25 mouse cellular contexts compared by ENCODE assay signal in genomic region chr5:104380574-104380973, GRCm38 (mm10). TPM values are rescaled to one million over a fixed set of nuclear protein-coding genes. Genes with fewer than 3 reads are reported as not detected.
DNase-seq lines count a peak whose midpoint lies in the region; ATAC-seq and TF ChIP-seq lines count a peak whose summit lies in the region.
"Had no signal": no experiment of that assay in that cellular context is flagged by ENCODE, and none has a peak within 500 bp of the region (broad histone marks: within the 10 kb centered on the region; RNA-seq: fewer than 3 reads in every experiment).

No protein-coding gene starts in this region.

- H3K9ac ChIP-seq in kidney, embryonic 16.5 days (replicated peaks; ENCODE audit: low read length) = no peak overlapping the region

- H3K9me3 ChIP-seq in kidney, embryonic 16.5 days (ENCODE audit: low read length) = no peaks in the 10 kb centered on the region
- H3K9me3 ChIP-seq: limb, embryonic 10.5 days had no signal

- H3K4me3 ChIP-seq in thymus, adult 2 months (ENCODE audit: control insufficient read depth, insufficient read depth, low read length) = no peak overlapping the region
- no peak overlapping the region for H3K4me3 ChIP-seq in kidney, embryonic 16.5 days (ENCODE audit: low read length)
- H3K4me3 ChIP-seq: limb, embryonic 10.5 days; megakaryocyte, embryonic 14.5 days had no signal

- H3K27me3 ChIP-seq in thymus, adult 2 months (ENCODE audit: control insufficient read depth, insufficient read depth, low read length) = no peaks in the 10 kb centered on the region
- H3K27me3 ChIP-seq in kidney, embryonic 16.5 days (ENCODE audit: insufficient read depth, low read length) = no peaks in the 10 kb centered on the region
- H3K27me3 ChIP-seq: megakaryocyte, embryonic 14.5 days had no signal

- ATAC-seq in kidney, embryonic 16.5 days (ENCODE audit: low FRiP score, low TSS enrichment) = no peak
- ATAC-seq: forebrain, embryonic 14.5 days; midbrain, embryonic 16.5 days had no signal

- no peaks in the 10 kb centered on the region for H3K36me3 ChIP-seq in thymus, adult 2 months (ENCODE audit: control insufficient read depth, insufficient read depth, low read length)
- H3K36me3 ChIP-seq in kidney, embryonic 16.5 days (ENCODE audit: insufficient read depth, low read length) = no peaks in the 10 kb centered on the region
- H3K36me3 ChIP-seq: limb, embryonic 10.5 days had no signal

- no peaks in the 10 kb centered on the region for H3K4me1 ChIP-seq in thymus, adult 2 months (replicated peaks; ENCODE audit: control insufficient read depth, insufficient read depth, low read length)
- no peaks in the 10 kb centered on the region for H3K4me1 ChIP-seq in kidney, embryonic 16.5 days (ENCODE audit: insufficient read depth, low read length)
- H3K4me1 ChIP-seq: megakaryocyte, embryonic 14.5 days had no signal

- DNase-seq in adrenal gland, adult (ENCODE audit: inconsistent age in 2 of 2, low spot score in 1 of 2) = peak; percentile 71 to 83
- no peak for DNase-seq in adrenal gland, adult 18-20 months (ENCODE audit: low spot score in 2 of 2)
- peak; percentile 98 for DNase-seq in 416B (ENCODE audit: low read depth)
- peak; percentile 62 for DNase-seq in adrenal gland, postnatal 14 days
- DNase-seq in fibroblast of lung, adult 2 months (ENCODE audit: low read depth) = peak; percentile 83
- no peak for DNase-seq in thymus, adult 2 months
- no peak for DNase-seq in left cerebral cortex, adult 18-20 months (ENCODE audit: low spot score in 2 of 2)
- DNase-seq: cerebellum, adult 18-20 months; cerebellum, postnatal 25 days; gastrocnemius, postnatal 14 days; kidney, adult 18-20 months; kidney, postnatal 14 days; lung, adult 2 months had no signal

- no peak overlapping the region for H3K27ac ChIP-seq in thymus, adult 2 months (ENCODE audit: control insufficient read depth, insufficient read depth, low read length)
- no peak overlapping the region for H3K27ac ChIP-seq in kidney, embryonic 16.5 days (ENCODE audit: low read length)
- H3K27ac ChIP-seq: limb, embryonic 10.5 days had no signal

- no peak for TF ChIP-seq POLR2A in thymus, adult 2 months (IDR thresholded peaks at IDR 0.05; ENCODE audit: control insufficient read depth, extremely low read depth, insufficient read depth, low read length, poor library complexity)

- no peak for TF ChIP-seq CTCF in thymus, adult 2 months (IDR thresholded peaks at IDR 0.05; ENCODE audit: borderline replicate concordance, control insufficient read depth, extremely low read depth, insufficient read depth, low read length, poor library complexity)

- WGBS in thymus, adult 2 months = 89% methylated on average over 1 of the region's 1 CpGs
- 96% methylated on average over 1 of the region's 1 CpGs for WGBS in kidney, embryonic 16.5 days

- no peak overlapping the region for H3K4me2 ChIP-seq in kidney, embryonic 16.5 days (replicated peaks; ENCODE audit: low read depth, low read length)
- H3K4me2 ChIP-seq: liver, embryonic 11.5 days had no signal

RNA-seq across cellular contexts. Expression of gene Spp1, which starts 54.3 kb away (rescaled TPM):
- total RNA-seq in adrenal gland, adult 18-20 months (2021) = 10 to 100 TPM; 52.8 to 84.0 TPM
- total RNA-seq in adrenal gland, postnatal 14 days (2021) = 19.6 and 46.5 TPM in 2 replicates
- 3.2 and 5.1 TPM in 2 replicates for polyA plus RNA-seq in thymus, adult 2 months (2012; rRNA removed)
- 167 and 243 TPM in 2 replicates for polyA plus RNA-seq in kidney, embryonic 16.5 days (2015; fragmentation: Nextera tagmentation; extraction: Ambion mirVana)
- total RNA-seq in left cerebral cortex, adult 18-20 months (2021) = 10 to 100 TPM; 13.0 to 18.3 TPM

RNA-seq across cellular contexts. Expression of gene Mepe, which starts 55.4 kb away (rescaled TPM):
- not detected for total RNA-seq in adrenal gland, adult 18-20 months (2021)
- total RNA-seq in adrenal gland, postnatal 14 days (2021) = not detected in 2 replicates
- not detected in 2 replicates for polyA plus RNA-seq in thymus, adult 2 months (2012; rRNA removed)
- polyA plus RNA-seq in kidney, embryonic 16.5 days (2015; fragmentation: Nextera tagmentation; extraction: Ambion mirVana) = not detected in 2 replicates
- not detected for total RNA-seq in left cerebral cortex, adult 18-20 months (2021)
- total RNA-seq: gastrocnemius, postnatal 14 days; heart, adult 8-10 months; left cerebral cortex, adult 8-10 months had no signal
- polyA plus RNA-seq: forebrain, embryonic 14.5 days; heart, embryonic 16.5 days; hindbrain, embryonic 11.5 days; limb, embryonic 10.5 days; liver, embryonic 11.5 days; lung, adult 2 months; midbrain, embryonic 16.5 days; stomach, embryonic 16.5 days; thymus, postnatal 0 days had no signal

Comparison
In these comparisons a context has a peak if more than half of its experiments do, and no peak if none do; other contexts are left out.
1. DNase-seq: peak in adrenal gland, adult (2 of 2), 416B (single experiment), adrenal gland, postnatal 14 days (single experiment) and fibroblast of lung, adult 2 months (single experiment); none in adrenal gland, adult 18-20 months (0 of 2), thymus, adult 2 months (single experiment) and left cerebral cortex, adult 18-20 months (0 of 2).